Mouse (Mus musculus): ENCODE data around the gene Ntmt1.

DNA sequence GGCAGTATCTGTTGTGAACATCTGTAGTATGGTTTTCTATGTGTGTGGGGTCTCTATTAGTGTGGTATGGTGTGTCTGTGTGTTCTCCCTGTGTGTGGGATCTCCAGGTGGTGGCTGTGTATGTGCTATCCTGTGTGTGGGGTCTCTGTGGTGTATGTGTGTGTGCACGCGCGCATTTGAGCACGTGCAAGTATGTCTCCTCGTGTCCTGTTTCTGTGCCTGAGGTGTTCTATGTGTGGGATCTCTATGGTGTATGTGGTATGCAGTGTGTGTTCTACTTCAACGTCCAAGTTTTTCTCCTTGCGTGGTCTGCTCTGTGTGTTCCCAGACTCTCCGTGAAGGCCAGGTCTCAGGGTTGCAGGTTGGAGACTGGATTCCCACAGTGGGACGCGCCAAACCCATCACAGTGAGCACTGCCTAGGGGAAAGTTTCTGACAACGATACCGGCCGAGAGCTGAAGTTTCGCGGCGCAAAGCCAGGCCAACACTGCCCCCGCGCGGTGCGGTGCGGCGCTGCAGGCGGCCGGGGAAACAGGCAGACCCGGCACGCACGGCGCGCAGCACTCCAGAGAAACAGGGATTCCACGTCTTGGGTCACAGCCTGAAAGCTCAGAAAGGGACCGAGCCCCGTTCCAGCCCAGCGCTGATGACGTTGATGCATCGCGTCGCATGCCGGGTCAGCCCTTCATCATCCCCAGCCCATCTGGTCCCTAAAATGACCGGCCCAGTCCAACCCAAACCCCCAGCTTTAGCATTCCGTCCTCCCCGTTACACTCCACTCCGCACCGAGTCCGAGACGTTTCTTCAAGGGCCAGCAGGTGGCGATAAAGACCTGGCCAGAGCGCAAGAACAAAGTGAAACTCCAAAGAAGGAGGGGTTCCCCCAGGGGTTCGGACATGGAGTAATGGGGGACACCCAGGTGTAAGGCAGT, 13.2 kb upstream of the Ntmt1 start:
- TF ChIP-seq CTCF (IDR thresholded peaks at IDR 0.05; ENCODE audit: low read depth), result peak; percentile 92
- no peak for TF ChIP-seq EP300 (IDR thresholded peaks at IDR 0.05; ENCODE audit: low read depth)

Data from heart, postnatal 0 days (tissue).